Mouse (Mus musculus) lung, adult 18-20 months (tissue): Measurements from ENCODE around the gene Nod1.

ENCODE experiments used
- DNase-seq, 2 experiments: peaks; one replicate each; pipeline ENCODE4 v3.0.0; 2022; ENCODE audit warnings: mixed read lengths in 2 of 2

The Nod1 gene

DNA sequence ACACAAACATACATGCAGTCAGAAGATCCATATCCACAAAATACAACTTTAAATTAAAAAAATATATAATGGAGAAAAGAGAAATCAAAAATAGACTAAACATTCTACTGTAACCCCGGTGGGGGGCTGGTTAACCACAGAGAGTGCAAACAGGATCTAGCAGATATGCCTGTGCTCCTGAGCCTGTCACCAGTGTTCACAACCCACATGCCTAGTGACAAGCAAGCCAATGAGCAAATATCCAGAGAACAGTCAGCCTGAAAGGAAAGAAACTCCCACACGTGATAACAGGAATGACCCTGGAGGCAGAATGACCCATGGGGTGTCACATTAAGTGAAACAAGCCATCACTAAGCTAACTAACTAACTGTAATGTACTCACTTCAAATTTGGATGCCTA is 35.9 kb downstream of the Nod1 start:
- no peak for DNase-seq

DNA sequence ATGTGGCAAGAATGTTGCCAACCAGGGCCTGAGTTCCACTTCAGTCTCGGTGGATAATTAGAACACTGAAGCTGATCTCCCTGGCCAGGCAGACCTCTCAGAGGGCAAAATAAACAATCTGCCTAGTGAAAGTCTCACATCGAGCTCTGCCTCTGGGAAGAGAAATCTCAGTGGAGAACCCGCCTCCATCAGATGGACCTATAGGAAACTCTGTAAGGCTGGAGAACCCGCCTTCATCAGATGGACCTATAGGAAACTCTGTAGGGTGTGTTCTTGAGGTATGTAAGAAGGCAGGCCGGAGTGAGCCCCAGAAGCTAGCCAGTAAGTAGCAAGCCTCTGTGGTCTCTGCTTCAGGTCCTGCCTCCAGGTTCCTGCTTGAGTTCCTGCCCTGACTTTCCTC is 37.5 kb downstream of the Nod1 start:
- DNase-seq, result no peak

GRCm38 (mm10) chr6:54934313-54934712 is 38.1 kb downstream of the Nod1 start:
- DNase-seq, result no peak

- peak; percentile 40 to 60 for DNase-seq
Observed at GRCm38 (mm10) chr6:54933866-54934265, 38.5 kb downstream of the Nod1 start.

- DNase-seq, result no peak
Observed at GRCm38 (mm10) chr6:54933216-54933615, 39.2 kb downstream of the Nod1 start.

DNA sequence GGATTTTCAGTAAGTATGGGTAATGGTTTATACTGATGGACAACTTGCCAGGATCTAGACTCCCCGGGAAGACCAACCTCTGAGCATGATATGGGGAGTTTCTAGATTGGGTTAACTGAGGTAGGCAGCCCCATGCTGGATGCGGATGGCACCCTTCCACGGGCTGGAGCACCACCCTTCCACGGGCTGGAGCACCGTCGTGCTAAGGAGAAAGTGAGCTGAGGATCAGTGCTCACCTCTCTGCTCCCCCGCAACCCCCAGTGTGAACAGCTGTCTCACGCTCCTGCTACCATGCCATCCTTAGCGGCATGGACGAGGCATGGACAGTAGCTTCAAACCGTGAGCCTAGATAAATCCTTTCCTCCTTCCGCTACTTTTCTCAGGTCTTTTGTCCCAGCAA is 39.9 kb downstream of the Nod1 start:
- DNase-seq, result no peak

DNA sequence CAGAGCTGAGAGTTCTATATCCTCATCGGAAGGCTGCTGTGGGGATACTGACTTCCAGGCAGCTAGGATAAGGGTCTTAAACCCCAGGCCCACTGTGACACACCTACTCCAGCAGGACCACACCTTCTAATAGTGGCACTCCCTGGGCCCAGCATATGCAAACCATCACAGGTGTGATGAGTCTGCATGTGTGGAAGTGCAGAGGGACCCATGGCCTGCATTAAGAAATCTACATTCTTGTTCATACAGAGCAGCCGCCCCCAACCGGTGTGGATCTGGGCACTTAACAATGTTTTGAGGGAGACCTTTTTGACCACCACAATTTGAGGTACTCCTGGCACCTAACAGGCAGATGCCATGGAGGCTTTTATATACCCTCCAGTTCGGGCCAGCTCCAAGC is 40.8 kb downstream of the Nod1 start:
- DNase-seq, result no peak

- no peak for DNase-seq
Observed at GRCm38 (mm10) chr6:54927946-54928345, 44.5 kb downstream of the Nod1 start.

- no peak for DNase-seq
Observed at GRCm38 (mm10) chr6:54926899-54927298, 45.5 kb downstream of the Nod1 start.

DNA sequence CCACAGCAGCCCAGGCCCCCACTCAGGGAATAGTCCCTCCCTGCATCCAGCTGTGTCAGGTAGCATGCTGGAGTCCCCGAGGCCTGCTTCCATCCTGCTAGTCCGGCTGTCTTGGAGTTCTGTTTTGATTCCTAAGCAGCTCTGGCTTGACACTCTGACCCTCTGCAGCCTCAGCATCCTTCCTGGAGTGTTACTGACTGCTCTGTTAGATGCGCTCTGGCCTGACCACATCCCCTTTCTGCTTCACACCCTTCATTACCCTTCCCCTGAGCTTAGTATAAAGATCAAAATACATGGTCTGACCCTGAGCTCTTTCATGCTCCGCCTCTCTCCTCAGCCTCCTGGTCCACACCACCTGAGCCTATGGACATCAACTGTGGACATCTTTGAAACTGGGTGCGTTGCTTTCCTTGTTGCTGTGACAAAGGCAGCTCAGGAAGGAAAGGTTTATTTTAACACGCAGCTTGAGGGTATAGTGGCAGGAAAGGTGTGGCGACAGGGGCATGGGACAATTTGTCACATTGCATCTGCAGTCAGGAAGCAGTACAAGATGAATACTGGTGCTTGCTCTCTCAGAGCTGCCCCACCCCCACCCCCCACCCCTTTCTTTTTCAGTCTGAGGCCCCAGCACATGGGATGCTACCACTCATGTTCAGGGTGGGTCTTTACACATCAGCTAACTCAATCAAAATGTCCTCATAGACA is 46.5 kb downstream of the Nod1 start:
- no peak for DNase-seq

DNA sequence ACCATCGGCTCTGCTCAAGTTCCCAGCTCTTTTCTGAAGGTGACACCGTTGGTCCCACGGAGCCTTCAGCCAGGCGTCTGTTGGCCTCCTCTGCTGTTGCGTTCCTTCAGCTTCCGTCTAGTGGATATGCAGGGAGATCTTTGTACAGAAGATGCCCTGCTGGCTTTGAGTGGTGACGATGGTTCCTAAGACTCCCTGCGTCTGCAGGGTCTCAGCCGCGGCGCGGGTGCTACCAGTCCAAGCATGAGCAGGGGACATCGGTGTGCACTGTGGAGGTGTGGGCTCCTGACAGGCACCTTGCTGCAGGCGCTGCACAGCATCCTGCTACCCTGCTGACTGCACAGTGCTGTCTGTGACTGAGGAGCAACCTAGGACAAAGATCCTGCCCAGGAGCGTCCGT is 47.9 kb downstream of the Nod1 start:
- DNase-seq, result no peak

- DNase-seq, result no peak
Observed at GRCm38 (mm10) chr6:54918521-54918920, 53.9 kb downstream of the Nod1 start.

DNA sequence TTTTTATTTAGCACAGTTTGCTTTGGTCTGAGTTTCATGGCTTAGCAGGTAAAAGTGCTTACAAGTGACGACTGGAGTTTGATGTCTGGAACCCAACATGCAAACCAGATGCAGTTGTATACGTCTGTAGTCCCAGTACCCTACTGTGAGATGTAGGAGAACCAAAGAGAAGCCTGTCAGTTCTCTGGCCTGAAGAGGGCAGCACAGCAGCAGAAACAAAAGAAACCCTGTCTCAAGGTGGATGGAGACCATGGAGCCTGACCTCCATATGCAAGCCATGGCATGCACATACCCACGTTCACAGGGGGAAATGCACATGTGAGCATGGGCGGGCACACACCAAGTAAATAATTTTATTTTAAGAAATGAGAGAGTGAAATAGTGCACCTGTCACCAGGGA is 54.9 kb downstream of the Nod1 start:
- peak; percentile 75 to 81 for DNase-seq

DNA sequence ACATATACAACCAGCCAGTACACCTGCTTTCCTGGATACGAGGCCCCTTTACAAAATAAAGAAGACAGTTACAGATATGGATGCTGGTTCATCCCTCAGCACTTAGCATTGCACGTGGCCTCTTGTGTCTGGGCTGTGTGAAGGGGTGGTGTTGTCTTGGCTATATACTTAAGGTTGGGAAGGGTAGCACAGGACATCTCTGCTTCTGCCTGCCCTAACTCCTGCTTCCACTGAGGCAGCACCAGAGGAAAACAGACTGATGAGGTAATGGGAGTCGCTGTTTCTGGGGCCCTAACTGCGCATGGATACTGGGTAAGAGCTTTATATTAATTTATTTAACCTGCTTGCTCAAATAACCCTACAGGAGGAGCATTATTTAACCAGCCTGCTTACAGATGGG is 55.5 kb downstream of the Nod1 start:
- no peak for DNase-seq

GRCm38 (mm10) chr6:54916163-54916562 is 56.2 kb downstream of the Nod1 start:
- no peak for DNase-seq

DNA sequence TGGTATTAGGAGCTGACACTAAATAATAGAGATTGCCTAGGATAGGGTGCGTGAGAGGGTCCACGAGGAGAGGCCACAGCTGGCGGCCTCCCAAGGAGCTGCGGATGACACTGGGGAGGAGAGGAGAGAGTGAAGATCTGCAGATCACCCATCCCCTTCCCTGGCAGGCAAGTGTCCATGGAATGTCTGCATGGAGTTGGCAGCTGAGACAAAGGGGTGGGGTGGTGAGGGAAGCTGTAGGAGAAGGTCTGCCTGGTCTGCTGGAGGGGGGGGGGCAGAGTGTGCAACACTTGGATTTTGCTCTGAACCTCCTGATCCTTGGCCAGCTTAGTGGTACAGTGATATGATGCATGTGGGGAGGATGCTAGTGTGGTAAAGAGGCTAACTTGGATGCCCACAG is 57.4 kb downstream of the Nod1 start:
- no peak for DNase-seq

DNA sequence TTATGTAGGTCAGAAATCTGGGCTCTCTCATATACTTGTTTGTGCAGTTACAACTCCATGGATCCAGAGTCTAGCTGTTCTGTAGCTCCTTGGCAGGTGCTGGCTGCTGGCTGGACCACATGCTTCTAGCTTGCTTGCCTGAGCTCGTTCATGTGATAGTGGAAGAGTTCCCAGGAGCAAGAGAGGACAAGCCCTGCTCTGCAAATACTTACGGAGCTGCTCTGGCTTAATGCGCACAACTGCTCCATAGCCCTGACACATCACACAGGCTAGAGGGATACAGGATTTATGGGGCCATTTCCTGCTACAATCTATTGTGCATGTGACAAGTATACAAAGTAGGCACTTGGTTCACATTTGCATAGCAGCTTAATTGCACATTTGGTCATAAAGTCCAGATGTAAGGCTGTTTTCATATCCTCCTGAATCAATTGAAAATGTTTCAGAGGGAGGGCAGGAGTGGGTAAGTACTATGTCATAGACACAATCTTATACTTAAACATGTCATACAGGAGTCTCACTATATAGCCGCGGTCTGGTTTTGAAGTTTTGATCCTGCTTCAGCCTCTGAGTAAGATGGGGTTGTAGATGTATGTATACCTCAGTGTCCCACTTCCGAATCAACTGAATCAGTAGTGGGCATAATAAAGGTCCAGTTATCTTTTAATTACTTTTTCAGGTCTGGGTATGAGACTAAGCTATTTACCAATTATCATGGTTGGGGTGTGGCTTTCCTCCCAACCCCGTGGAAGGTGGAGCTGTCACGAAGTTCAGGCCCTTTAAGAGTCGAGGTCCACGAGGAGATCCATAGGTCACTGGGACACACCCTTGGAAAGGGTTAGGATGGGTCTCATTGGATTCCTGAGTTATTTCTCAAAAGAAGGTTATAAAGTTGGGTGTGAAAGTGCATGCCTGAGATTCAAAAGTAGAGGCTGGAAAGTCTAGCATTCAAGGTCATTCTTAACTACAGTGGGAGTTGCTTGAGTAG is 66.1 kb downstream of the Nod1 start:
- DNase-seq, result no peak

DNA sequence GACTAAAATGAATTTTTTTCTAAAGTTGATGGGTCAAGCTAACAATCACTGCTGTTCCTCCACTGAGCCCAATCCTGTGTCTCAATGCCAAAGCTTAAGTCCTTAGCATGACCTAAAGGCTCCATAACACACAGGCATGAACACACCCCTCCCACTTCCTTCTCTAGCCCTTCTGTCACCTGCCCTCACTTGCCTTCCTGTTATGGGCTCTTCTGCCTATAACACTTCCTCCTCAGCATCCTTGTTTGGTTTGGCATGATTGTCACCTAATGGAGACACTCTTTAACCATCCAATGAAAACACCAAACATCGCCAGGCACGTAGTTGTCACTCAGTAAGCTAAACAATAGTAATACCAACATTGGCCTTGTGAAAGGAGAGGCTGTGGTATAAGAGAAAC is 69.9 kb downstream of the Nod1 start:
- DNase-seq, result no peak

DNA sequence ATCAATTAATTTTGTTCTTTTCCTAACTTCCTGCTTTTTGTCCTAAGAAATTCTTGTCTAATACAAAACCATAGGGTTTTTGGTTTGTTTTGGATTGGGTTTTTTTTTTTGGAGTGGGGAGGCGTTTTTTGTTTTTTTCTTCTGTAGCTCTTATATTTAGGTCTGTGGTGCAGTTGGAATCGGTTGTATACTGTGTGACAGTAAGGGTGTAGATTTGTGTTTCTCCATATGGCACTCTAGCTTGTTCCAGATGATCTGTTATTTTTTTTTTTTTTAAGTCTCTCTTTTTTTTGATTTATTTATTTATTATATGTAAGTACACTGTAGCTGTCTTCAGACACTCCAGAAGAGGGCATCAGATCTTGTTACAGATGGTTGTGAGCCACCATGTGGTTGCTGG is 72.2 kb downstream of the Nod1 start:
- no peak for DNase-seq

- DNase-seq, result no peak
Observed at GRCm38 (mm10) chr6:54891384-54891783, 81.0 kb downstream of the Nod1 start.

- no peak for DNase-seq
Observed at GRCm38 (mm10) chr6:54890221-54890620, 82.2 kb downstream of the Nod1 start.

GRCm38 (mm10) chr6:54886195-54886594 is 86.2 kb downstream of the Nod1 start:
- DNase-seq, result no peak

- DNase-seq, result no peak
Observed at GRCm38 (mm10) chr6:54883424-54883823, 89.0 kb downstream of the Nod1 start.

DNA sequence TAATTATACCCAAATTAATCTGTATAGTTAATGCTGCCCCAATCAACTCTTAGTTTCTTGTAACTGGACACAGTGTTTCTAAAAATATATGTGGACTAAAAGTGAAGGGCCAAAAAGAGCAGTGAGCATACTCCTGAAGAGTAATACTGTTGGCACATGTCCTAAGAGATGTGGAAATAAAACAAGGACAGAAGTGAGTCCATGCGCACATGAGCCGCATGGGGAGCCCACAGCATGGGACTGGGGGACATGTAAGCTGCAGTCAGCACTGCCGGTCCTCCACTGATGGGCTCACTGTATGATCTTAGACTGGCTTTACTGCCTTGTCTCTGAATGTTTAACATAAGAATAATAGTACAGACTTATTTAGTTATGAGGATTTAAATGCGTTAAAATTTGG is 92.3 kb downstream of the Nod1 start:
- DNase-seq, result no peak
